In the genomic region with DNA sequence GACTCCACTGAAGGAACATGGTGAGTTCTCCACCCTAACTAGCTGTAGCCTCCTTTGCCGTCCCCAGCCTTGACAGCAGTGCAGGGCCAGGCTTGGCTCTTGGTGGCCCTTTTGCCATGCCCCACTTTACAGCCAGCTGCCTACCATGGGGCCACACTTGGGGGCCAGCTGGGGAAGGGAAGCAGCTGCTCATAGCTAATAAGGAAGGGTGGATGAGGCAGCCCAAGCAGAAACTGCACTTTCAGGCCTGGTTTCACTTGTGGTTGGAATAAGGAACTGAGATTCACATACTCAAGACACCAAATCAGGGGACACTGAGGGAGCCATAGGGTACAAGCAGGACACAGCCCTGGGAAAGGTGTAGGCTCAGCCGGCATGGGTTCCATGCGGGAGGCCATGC, we compare ENCODE assay signal across 1 mouse cellular context.
A peak's percentile ranks its signal among the peaks of the same experiment; 100 is the strongest.
TF ChIP-seq lines count a peak whose summit lies in the region.

No protein-coding gene starts in this region.

TF ChIP-seq in CH12.LX, 34 proteins besides CTCF, POLR2A, EP300 and RAD21 (continued from another document):
- TF ChIP-seq ZNF384 (IDR thresholded peaks at IDR 0.05; ENCODE audit: low read depth, low read length) (no peak), GABPA (IDR thresholded peaks at IDR 0.05; ENCODE audit: insufficient replicate concordance, low read depth, low read length) (no peak), ZKSCAN1 (IDR thresholded peaks at IDR 0.05; ENCODE audit: borderline replicate concordance, low read depth, low read length) (no peak), POLR2AphosphoS2 (IDR thresholded peaks at IDR 0.05; ENCODE audit: low read depth, low read length) (no peak), CHD2 (IDR thresholded peaks at IDR 0.05; ENCODE audit: low read length) (peak; percentile 84), BHLHE40 (IDR thresholded peaks at IDR 0.05; ENCODE audit: low read depth, low read length) (peak; percentile 83), MAX (IDR thresholded peaks at IDR 0.05; ENCODE audit: low read length) (peak; percentile 77), NELFE (IDR thresholded peaks at IDR 0.05; ENCODE audit: low read depth, low read length) (peak; percentile 37), MYC (IDR thresholded peaks at IDR 0.05; ENCODE audit: low read depth, low read length) (peak; percentile 87), PAX5 (IDR thresholded peaks at IDR 0.05; ENCODE audit: low read length) (no peak), ETS1 (conservative IDR thresholded peaks at IDR 0.05; ENCODE audit: low read depth, low read length) (peak; percentile 97), IRF4 (IDR thresholded peaks at IDR 0.05; ENCODE audit: low read depth, low read length) (peak; percentile 99)
